Comparison of ENCODE assay signal across 8 mouse cellular contexts in the genomic region with DNA sequence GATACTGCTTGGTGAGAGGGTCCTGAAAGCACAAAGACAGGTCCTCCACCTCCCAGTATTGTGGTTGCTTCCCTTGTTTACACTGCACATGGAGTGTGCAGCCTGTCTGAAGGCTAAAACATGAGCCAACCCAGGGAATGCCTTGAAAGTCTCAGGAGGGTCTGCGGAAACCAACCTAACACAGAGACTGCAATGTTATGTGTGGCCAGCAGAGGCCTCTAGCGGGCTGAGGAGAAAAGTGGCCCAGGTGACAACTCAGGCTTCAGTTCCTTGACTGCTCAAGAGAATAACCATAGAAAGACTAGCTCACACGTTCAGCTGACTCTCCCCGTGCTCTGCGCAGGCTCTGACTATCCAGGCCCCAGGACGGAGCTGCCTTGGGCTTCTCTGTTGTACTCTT. TPM values are rescaled to one million over a fixed set of nuclear protein-coding genes. Genes with fewer than 3 reads are reported as not detected.
DNase-seq lines count a peak whose midpoint lies in the region; TF ChIP-seq lines count a peak whose summit lies in the region.

No protein-coding gene starts in this region.

- TF ChIP-seq POLR2A in bone marrow macrophage, adult 2 months (IDR thresholded peaks at IDR 0.05; ENCODE audit: borderline replicate concordance, low read depth, low read length) = no peak

- intact Hi-C loops in gastrocnemius, adult 2 months (cut with DNase I) = loop anchor here (1.0 kb wide), 1 partner anchor 62 kb away; no protein-coding TSS in a partner anchor

- no peak overlapping the region for H3K4me3 ChIP-seq in gastrocnemius, adult 2 months
- no peak overlapping the region for H3K4me3 ChIP-seq in bone marrow macrophage, adult 2 months (ENCODE audit: insufficient read depth, low read length)
- no peak overlapping the region for H3K4me3 ChIP-seq in forebrain, embryonic 10.5 days
- H3K4me3 ChIP-seq in megakaryocyte, embryonic 14.5 days (replicated peaks) = peak overlapping the region; percentile 72

- no peaks in the 10 kb centered on the region for H3K27me3 ChIP-seq in forebrain, embryonic 10.5 days (ENCODE audit: poor library complexity, severe bottlenecking)
- H3K27me3 ChIP-seq in megakaryocyte, embryonic 14.5 days (replicated peaks) = peaks cover 4% of the 10 kb centered on the region

- TF ChIP-seq CTCF in gastrocnemius, adult 2 months (IDR thresholded peaks at IDR 0.05) = peak; percentile 97
- TF ChIP-seq CTCF in bone marrow macrophage, adult 2 months (IDR thresholded peaks at IDR 0.05; ENCODE audit: low read depth, low read length) = peak; percentile 76

- H3K36me3 ChIP-seq in forebrain, embryonic 10.5 days (replicated peaks) = no peaks in the 10 kb centered on the region
- no peaks in the 10 kb centered on the region for H3K36me3 ChIP-seq in megakaryocyte, embryonic 14.5 days (replicated peaks; ENCODE audit: low read length)

- H3K4me1 ChIP-seq in bone marrow macrophage, adult 2 months (ENCODE audit: control insufficient read depth, insufficient read depth, low read length) = peaks cover 15% of the 10 kb centered on the region
- H3K4me1 ChIP-seq in forebrain, embryonic 10.5 days = no peaks in the 10 kb centered on the region
- H3K4me1 ChIP-seq in megakaryocyte, embryonic 14.5 days = peaks cover 6% of the 10 kb centered on the region

- WGBS in forebrain, embryonic 10.5 days = 15% methylated on average over 6 of the region's 6 CpGs

- H3K9me3 ChIP-seq in forebrain, embryonic 10.5 days = no peaks in the 10 kb centered on the region
- no peaks in the 10 kb centered on the region for H3K9me3 ChIP-seq in megakaryocyte, embryonic 14.5 days

- peak; percentile 51 for DNase-seq in gastrocnemius, adult 2 months
- DNase-seq in gastrocnemius, postnatal 25 days = no peak
- peak; percentile 54 for DNase-seq in forebrain, embryonic 10.5 days (ENCODE audit: extremely low spot score, low spot score)
- DNase-seq in heart, postnatal 4 days = peak; percentile 65
- DNase-seq in layer of hippocampus, adult 9-11 months = peak; percentile 23
- peak; percentile 55 for DNase-seq in right cerebral cortex, postnatal 25 days

- no peak overlapping the region for H3K27ac ChIP-seq in gastrocnemius, adult 2 months
- H3K27ac ChIP-seq in bone marrow macrophage, adult 2 months (ENCODE audit: insufficient read depth, low read depth, low read length) = no peak overlapping the region
- H3K27ac ChIP-seq in forebrain, embryonic 10.5 days = no peak overlapping the region

RNA-seq across cellular contexts. Expression of a gene that starts 20.8 kb away (rescaled TPM):
- total RNA-seq in gastrocnemius, adult 2 months (2021) = 10 to 100 TPM; 73.5 to 85.7 TPM
- 10 to 100 TPM; 75.1 to 87.6 TPM for total RNA-seq in gastrocnemius, postnatal 25 days (2021)
- 10.1 and 10.5 TPM in 2 replicates for polyA plus RNA-seq in bone marrow macrophage, adult 2 months (2012; ENCODE audit: insufficient read depth, insufficient read length, missing spikeins)
- polyA plus RNA-seq in forebrain, embryonic 10.5 days (2016; fragmentation: Nextera tagmentation; extraction: Ambion mirVana) = 2.3 and 4.3 TPM in 2 replicates
- 100 to 1,000 TPM; 169 to 174 TPM for total RNA-seq in heart, postnatal 4 days (2021)
- polyA plus RNA-seq in megakaryocyte, embryonic 14.5 days (2012; ENCODE audit: insufficient read depth, low replicate concordance) = 1.5 and 3.2 TPM in 2 replicates
